Mouse (Mus musculus) lung, postnatal 36 days (tissue): ENCODE results near the gene Utp14b.

Source experiments
- DNase-seq: peaks from one replicate; pipeline ENCODE4 v3.0.0; 2022; ENCODE audit warnings: mixed read lengths

Utp14b gene

DNA sequence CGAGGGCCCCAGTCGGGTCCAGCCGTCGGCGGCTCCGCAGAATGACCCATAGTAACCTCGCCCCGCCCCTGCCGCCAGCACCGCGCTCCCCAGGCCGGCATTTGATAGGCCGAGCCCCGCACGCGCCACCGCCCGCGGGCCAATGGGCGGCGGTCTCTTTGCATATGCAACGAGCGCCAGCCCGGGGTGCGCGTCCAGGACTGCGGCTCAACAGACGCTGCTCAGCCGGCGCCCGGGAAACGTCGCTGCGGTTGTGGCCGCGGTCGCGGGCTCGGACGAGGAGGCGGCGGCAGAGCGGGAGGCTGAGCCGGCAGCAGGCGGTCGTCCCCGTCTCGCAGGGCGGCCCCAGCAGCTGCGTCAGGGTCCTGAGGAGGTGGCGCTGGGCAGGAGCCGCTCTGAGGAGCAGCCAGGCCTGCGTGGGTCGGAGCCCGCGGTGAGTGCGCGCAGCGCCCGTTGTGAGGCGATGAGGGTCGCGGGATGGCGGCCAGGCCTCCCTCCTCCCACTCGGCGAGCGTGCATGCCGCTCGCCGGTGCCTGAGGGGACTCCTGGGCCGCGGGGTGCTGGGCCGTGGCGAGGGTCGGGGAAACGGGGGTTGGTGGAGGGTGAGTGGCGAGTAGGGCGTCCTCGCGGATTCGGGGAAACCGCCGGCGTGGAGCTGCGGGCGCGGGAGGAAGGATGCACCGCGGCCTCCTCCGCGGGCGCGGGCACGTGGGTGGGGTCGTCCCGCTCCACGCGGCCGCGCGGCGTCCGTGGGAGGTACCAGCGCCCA is at the start of gene Utp14b, which contains the start of gene Acsl3:
Gene Utp14b (plus strand): TSS at position 368 of the 770 bp plus-strand sequence.
Gene Acsl3 (plus strand): TSS at position 155 of the 770 bp plus-strand sequence.
- peak; percentile 97 for DNase-seq

DNA sequence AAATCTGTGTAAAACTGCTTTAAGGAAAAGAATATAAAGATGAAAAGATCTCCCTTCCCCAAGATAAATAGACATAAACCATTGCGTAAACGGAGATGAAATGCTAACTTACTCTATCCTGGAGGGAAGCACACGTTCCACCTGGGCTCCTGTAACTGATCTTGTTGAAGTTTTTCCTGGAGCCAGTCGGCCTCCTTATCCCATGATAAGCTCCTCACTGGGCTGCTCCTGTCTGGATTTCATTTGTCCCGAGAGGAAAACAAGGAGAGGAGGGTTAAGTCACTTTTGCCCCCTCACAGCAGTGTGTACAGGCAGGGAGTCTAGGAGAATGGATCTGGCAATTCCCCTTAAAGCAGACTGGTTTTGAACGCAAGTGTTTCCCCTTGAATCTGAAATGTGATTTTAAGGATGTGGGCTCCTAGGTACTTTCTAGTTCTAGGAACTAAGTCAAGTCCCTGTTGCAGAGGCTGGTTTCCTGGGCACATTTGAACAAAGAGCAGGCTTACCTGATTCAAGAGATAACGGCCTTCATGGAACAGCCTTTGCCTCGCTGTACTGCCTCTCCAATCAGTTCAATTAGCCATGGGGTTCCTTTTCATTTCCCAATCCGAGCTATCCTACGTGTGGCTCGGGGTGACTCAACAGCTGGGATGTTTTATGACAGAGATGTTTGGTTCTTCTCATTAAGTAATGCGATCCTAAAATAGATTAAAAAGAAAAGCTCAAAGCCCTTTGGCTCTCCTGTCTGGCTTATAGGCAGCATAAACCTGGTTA is 48.5 kb upstream of the Utp14b start:
- DNase-seq, result peak; percentile 10

DNA sequence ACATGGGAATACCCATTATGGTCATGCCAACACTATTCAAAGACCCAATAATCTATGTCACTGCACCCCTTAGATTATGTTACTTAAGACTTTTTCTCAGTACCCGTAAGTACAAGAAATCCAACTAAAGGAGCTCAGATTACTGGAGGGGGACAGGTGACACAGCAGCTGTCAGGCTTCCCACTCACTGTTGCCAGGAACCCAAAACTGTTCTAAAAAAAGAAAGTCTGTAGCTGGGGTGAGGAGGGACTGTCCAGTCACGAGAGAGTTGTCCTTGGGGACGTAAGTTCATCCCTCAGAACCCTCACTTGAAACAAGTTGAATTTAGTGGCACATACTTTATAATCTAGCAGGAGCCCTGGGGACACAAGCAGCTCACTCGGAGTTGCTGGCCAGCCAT is 46.8 kb upstream of the Utp14b start:
- DNase-seq, result no peak

DNA sequence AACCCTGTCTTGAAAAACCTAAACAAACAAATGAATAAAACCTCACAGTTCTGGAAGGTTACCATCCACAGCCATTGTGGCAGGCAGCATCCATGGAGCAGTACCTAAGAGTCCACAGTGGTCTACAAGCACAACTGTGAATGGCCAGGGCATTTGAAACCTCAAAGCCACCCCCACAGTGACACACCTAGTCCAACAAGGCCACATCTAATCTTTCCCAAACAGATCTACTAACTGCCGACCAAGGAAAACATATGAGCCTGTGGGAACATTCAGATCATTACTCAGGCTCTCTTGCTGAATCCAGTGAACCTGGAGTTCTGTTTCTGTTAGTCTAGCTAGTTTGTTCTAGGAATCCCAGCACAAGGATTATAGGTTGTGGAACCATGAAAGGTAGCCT is 44.9 kb upstream of the Utp14b start:
- DNase-seq, result no peak

DNA sequence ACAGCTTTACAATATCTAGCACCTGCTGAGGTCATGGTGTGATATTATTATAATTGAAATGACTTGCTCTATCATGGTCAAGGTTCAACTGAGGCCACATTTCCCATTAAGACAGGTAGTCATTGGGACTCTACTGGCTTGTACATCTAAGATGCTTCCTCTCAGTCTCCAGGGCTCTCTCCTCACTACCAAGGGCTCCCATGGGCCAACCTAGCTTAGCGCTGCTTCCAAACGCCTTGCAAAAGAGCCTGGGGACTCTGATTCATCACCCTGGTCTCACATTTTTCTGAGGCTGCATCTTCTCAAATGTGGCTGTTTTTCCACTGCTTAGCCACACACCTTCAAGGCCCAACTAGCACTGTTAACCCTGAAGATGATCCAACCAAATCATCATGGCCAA is 33.5 kb upstream of the Utp14b start:
- no peak for DNase-seq

DNA sequence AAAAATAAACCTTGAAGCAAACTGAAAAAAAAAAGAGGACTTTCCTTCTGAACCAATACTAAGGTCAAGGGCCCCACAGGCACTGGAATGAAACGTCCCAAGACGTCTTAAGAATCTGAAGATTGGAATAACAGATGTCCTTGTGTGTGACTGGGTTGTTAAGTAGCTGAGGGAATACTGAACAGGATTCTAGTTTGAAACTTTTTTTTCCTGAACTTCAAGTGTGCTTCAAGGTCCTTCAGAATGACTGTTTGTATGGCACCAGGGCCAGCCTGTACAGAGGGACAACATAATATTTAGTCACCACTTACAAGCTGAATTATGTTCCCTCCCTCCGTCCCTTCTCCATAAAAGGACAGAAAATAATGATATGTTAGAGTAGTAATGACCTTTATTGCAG is 23.4 kb upstream of the Utp14b start:
- DNase-seq, result peak; percentile 57

DNA sequence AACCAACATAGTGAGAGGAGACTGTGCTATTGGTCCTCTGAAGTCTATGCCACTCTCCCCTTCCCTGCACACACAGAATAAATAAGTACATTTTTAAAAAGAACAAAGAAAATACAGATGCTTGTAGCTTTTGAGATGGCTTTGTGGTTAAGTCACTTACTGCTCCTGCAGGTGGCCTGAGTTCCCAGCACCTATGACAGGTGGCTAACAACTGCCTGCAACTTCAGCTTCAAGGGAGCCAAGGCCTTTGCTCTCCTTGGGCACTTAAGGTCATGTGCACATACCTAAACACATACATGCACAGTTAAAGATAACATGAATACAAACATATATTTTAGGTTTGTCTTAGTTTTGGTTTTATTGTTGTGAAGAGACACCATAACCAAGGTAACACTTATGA is 17.0 kb upstream of the Utp14b start:
- DNase-seq, result no peak

DNA sequence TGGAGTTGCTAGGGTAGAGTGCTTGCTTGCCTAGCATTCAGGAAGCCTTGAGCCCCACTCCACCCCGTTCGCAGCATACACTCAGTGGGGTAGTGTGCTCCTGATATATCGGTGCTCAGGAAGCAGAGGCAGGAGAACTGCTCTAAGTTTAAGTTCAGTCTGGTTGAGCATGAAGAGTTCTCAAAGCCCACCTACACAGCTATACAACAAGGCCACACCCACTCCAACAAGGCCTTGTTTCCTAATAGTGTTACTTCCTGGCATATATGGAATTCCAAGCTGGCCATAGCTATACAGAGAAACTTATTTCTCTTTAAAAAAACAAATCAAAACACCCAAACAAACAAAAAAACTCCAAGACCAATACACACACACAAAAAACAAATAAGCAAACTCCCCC is 16.0 kb upstream of the Utp14b start:
- DNase-seq, result no peak

DNA sequence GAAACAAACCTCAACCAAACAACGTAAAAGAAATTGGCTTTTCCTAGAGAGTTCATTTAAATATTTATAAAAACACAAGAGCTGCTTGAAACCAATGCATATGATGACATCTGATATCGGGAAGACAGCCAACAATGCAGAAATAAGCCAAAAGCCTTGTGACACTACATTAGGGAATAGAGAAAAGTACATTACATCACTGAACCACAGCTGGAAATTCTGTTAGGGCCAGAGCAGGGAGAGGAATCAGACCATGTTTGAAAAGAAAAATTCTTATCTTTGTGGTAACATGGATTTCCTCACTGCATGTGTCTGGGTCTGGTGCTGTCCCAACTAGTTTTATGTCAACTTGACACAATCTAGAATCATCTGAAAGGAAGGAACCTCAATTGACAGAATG is 15.6 kb upstream of the Utp14b start:
- DNase-seq, result no peak

DNA sequence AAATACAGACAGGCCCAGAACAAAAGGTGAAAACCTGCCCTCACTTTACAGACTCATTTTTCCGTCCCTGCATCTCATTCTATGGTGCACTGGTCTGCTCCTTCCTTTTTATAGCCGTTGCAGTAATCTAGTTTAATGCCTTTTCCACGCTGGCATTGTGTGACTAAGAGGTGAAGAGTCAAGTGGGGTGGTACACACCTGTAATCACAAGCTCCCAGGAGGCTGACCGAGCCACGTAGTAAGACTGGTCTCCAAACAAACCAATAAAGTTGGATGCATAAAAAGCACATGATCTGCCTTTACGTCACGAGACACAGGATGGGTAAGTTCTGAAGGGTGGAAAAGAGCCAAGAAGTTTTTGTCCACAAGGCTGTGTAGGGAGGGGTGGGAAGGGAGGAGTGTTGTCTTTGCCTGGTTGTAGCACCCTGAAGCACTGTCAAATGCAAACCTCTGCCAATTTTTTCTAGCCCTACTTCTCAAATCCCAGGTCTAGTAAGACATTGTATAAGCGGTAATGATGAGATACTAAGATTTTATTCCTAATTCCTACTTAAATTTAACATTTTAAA is 10.4 kb upstream of the Utp14b start:
- DNase-seq, result peak; percentile 61

DNA sequence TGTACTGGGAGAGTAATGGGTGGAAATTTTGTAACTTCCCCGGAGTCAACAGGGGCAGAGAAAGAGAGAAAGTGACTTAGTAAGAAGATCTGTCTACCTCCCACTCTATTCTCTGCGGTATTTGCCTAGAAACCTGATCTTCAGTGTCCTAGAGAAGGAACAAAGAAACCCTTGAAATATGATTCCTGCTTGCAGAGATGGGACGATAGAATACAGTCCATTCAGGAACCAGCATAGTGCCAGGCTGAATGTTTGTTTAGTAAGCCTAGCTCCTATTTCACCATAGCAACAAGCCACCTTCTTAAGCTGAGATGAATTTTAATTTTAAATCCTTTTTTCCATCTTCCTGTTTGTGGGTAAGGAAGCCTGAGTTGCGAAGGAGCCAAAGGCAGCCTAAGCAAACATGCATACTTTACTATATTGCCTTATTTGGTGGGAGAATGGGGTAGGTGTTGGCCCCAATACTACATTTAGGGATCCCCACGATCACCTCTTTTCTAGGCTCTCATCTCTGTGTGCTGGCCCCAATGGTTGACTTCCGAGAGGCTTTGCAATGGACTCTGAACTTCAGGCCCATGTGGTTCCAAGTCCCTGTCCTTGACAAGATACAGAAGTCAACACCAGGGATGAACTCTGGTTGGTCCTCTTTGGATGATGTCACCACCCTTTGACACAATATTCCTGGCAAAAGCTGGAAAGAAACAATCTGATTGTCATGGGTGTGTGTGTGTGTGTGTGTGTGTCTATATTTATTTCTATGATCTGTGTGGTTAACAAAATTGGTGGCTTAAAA is 8.4 kb upstream of the Utp14b start:
- DNase-seq, result no peak

DNA sequence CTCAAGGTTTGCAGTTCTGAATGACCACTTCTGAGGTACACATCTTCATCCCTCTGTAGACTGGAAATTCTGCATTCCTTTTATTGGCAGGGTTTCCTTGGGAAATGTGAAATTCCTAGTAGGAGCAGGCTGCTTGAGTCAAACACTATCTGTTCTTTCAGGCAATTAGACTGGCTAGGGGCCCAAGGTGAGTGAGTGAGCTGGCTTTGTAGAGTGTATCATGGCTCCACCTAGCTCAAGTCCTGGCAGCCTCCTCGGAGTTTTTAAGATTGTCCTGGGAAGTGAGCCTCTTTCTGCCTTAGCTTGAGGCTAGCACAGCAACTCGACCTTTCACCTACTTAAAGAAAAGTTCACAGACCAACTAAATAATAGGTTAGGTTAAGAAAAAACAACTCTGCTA is 1.4 kb upstream of the Utp14b start:
- peak; percentile 79 for DNase-seq

DNA sequence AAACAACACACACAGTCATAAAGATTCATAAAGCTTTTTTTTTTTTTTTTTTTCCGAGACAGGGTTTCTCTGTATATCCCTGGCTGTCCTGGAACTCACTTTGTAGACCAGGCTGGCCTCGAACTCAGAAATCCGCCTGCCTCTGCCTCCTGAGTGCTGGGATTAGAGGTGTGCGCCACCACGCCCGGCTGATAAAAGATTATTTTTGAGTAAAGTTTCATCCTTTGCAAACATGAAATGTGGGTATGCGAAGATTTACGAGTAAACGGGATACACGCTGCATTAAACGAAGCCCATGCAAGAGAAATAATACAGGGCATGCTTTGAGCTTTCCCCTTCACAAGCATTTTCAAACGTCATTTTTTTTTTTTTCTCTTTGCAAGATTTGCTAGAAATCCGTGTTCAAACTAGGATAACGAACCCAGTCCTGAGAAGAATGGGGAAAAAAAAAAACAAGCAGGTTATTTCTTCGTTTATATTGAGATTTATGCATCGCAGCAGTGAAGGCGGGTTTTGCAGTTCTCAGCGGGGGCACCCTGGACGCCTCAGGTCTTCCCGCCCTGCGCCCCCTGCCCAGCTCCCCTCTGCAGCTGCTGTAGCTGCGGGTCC is 713 bp upstream of the Utp14b start:
- no peak for DNase-seq

DNA sequence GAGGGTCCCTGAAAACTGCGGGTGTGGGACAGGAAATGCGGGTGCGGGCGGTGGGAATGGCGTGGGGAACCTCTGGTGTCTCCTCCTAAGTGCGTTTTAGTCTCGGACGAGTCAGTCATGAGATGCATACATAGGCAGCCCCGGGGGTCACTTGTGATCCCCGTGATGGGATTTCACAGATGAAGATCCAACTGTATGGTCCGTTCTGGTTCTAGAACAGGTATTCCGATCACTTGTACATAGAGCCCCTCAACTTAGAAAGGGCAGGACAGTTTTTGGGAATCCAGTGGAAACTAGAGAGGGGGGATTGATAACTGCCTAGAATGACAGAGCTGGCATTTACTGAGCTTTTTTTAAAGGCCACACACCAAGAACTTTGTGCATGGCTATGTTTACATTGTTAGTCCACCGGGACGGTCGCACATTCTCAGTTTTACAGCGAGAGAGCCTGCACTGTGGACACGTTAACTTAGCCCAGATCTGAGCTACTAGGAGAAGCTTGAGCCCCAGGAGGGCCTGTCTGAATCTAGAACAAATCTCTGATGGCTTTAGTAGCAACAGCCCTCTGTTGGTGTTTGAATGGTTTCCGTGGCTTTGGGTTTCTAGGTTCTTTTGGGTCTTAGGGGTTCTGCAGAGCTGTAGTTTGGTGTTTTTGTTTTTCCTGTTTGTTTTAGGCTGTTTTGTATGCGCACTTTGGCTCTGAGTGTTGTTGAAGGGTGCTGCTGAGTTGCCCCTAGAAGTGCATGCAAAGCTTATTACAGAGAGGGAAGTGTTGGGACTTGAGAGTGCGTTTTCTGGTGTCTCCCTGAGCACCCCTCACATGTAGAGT is 817 bp downstream of the Utp14b start:
- no peak for DNase-seq

DNA sequence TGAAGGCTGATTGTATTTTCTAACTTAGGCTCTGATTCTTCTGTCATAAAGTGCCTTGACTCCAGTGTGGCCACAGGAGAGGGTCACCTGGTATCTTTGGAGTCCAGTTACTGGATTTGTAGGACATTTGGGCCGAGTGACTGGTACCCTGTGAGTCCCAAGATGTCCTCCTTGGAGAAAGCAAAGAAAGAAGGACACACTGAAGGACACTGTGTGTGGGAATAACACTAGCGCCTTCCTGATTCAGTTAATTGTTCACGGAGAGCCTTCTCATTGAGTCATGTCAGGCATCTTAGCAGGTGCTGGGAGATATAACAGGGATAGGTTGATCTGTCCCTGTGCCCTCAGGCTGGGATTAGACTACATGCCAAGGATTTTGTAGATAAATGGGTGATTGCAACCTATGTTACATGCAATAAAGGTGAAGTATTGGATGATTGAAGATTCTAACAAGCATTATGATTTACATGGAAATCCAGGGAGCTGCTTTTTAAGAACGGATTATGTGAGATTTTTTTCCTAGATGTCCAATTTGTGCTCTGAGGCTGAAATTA is 1.5 kb downstream of the Utp14b start:
- DNase-seq, result no peak

DNA sequence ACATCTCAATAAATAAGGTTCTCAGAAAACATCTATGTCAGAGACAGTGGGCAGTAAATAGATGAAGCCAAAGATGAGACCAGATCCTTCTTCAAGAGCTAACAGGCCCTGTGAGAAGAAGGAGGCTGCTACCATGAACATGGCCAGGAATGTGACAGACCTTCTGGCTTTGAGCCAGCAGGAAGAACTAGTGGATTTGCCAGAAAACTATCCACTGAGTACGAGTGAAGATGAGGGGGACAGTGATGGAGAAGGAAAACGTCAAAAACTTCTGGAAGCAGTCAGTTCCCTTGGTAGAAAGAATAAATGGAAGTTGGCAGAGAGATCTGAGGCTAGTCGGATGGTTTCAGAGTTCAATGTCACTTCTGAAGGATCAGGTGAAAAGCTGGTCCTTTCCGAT is 6.5 kb downstream of the Utp14b start:
- DNase-seq, result no peak

DNA sequence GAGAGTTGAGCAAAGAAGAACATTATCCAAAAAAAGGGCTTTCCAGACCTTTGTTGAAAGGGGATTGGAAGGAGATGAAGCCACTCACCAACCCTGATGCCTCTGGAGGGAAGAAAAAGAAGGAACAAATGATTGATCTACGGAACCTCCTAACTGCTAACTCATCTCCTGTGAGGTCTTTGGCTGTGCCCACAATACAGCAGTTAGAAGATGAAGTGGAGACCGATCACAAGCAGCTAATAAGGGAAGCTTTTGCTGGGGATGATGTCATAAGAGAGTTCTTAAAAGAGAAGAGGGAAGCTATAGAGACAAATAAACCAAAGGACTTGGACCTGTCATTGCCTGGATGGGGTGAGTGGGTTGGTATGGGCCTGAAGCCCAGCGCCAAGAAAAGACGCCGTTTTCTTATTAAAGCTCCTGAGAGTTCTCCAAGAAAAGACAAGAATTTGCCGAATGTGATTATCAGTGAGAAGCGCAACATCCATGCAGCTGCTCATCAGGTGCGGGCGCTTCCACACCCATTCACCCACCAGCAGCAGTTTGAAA is 8.2 kb downstream of the Utp14b start:
- DNase-seq, result no peak

DNA sequence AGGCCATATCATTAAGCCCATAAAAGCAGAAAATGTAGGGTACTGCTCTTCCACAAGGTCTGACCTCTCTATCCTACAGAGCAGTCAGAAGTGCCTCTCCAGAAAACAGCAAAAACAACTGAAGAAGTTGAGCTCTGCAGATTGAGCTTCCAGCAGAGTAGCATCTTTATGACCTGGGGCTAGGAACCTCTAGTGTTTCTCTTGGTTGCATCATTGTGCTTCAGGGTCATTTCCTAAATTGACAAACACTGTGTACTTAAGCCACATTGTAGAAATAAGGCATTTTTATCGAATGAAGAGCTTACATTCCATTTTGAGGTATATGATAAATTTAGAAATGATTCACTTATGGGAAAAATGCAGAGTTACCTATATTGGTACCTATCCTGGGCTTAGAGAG is 8.7 kb downstream of the Utp14b start:
- no peak for DNase-seq

DNA sequence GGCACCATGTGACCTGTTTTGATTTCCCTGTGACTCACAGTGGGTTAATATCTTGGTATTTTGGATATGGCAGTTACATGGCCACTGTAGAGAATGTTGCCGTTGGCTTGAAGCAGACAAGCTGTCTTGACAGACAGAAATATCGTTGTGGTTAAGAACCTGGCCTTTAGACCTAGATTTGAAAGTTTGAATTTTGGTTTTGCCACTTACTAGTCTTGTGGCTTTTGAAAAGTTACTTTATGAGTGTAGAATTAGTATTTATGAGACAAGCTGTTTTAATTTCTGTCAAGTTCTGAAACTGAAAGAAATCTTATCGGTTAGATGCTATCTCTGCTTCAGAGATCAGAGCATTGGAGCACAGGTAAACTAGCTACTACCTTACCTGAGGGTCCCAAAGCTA is 24.5 kb downstream of the Utp14b start:
- DNase-seq, result no peak

DNA sequence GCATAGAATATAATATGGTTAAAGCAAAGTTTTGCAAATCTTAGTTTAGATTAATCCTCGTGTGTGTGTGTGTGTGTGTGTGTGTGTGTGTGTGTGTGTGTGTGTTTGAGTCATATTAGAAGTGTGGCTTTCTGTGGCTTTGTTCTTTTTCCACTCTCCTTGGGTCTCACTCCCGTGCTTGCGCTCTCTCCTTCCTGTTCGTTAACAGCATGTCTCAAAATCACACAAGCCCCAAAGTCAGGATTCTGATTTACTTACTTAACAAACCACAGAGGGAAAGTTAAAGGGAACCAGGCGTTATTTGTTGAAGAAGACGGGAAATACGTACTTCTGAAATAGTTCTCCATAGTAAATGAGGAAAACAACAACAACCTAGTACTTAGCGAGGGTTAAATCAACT is 26.3 kb downstream of the Utp14b start:
- no peak for DNase-seq

DNA sequence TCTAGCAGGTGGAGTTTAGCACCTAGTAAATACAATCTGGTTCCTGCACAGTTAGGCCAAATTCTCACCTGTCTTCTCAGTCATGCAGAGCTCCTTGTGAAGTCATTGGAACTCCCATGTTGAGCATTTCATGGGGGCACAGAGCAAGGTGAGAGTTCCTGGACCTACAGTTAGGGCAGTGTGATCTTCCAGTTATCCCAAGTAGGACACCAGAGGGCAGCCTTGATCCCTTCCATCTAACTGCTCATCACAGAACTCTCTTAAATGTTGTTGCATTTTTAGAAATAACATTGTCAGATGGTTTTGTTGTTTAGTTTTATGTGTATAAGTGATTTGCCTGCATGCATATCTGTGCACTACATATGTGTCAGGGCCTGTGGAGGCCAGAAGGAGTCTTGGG is 29.0 kb downstream of the Utp14b start:
- peak; percentile 57 for DNase-seq
